Mouse (Mus musculus) heart, embryonic 10.5 days (tissue): ENCODE measurements at regions not wholly inside any gene's neighbourhood (a gene's known extent, or its start where the extent isn't known, plus 50 kb on each side); places are given as distances from the start of the nearest gene placed in this dataset.

ENCODE experiments used
- DNase-seq: peaks from one replicate; pipeline ENCODE4 v3.0.0-alpha.2; 2017; ENCODE audit warnings: low spot score
- H3K27ac ChIP-seq: fragments of 300-500 bp; sonication (generic); 2 replicates; pipeline ENCODE4 v1.5.1; 2016; ENCODE audit warnings: mild to moderate bottlenecking
- H3K27me3 ChIP-seq: fragments of 300-500 bp; sonication (generic); 2 replicates; pipeline ENCODE4 v1.6.1; 2016; ENCODE audit warnings: mild to moderate bottlenecking; ENCODE audit not compliant: poor library complexity, insufficient read depth, severe bottlenecking
- H3K36me3 ChIP-seq: fragments of 300-500 bp; sonication (generic); 2 replicates; pipeline ENCODE4 v1.6.1; 2016; ENCODE audit warnings: mild to moderate bottlenecking, moderate library complexity
- H3K4me1 ChIP-seq: fragments of 300-500 bp; sonication (generic); 2 replicates; pipeline ENCODE4 v1.6.1; 2016; ENCODE audit warnings: mild to moderate bottlenecking
- H3K4me3 ChIP-seq: fragments of 300-500 bp; sonication (generic); 2 replicates; pipeline ENCODE4 v1.5.1; 2016; ENCODE audit warnings: mild to moderate bottlenecking, moderate library complexity
- H3K9me3 ChIP-seq: fragments of 300-500 bp; sonication (generic); 2 replicates; pipeline ENCODE4 v1.6.1; 2016; ENCODE audit warnings: mild to moderate bottlenecking, moderate library complexity
- WGBS: fragments of 180-500 bp; shearing (Covaris S2); methylation state at CpG from one replicate; pipeline ENCODE4 v1.1.7; 2016; 5-methylcytosine and 5-hydroxymethylcytosine counted together

DNA sequence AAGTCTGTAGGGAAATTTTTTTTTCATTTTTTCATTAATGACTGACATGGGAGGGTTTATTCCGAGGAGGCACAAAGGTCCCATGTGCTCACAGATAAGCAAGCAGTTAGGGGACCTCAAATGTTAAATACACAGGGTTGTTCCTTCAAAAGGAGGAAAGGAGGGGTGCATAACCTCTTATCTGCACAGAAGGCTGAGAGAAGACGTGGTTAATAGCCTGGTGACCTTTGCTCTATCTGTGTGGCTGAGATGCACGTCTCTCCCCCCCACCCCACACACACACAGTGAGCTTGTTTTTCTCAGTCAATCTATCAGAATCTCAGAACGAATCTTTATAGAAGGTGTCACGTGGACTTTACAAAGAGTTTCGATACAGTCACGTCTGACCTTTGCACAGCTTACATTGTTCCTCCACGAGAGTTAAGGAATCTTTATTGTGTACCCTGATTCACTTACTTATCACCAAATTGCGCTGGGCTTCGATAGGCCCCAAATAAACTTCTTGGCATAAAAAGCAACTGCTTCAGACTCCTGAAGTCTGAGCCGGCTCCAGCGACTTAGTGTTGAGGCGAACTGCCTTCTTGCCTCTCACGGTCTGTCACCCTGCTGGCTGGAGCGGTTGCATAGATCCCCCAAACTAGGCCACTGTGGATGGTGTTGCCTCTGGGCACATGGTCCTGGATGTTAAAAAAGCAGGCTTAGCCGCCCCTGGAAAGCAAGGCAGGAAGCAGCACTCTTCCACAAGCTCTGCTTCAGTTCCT is 63.1 kb upstream of the Ppm1b start:
- 77% methylated on average over 16 of the region's 16 CpGs for WGBS
- H3K36me3 ChIP-seq, result no peaks in the 10 kb centered on the region
- H3K4me1 ChIP-seq, result no peaks in the 10 kb centered on the region
- no peak overlapping the region for H3K27ac ChIP-seq
- H3K27me3 ChIP-seq, result no peaks in the 10 kb centered on the region
- no peaks in the 10 kb centered on the region for H3K9me3 ChIP-seq
- DNase-seq, result no peak
- no peak overlapping the region for H3K4me3 ChIP-seq

- WGBS, result 84% methylated on average over 3 of the region's 3 CpGs
- no peak overlapping the region for H3K4me3 ChIP-seq
- H3K27ac ChIP-seq, result no peak overlapping the region
- no peaks in the 10 kb centered on the region for H3K9me3 ChIP-seq
- DNase-seq, result no peak
- no peaks in the 10 kb centered on the region for H3K4me1 ChIP-seq
- H3K36me3 ChIP-seq, result no peaks in the 10 kb centered on the region
- H3K27me3 ChIP-seq, result no peaks in the 10 kb centered on the region
Measured at GRCm38 (mm10) chr17:84895526-84895925, 61.0 kb upstream of the Ppm1b start.

DNA sequence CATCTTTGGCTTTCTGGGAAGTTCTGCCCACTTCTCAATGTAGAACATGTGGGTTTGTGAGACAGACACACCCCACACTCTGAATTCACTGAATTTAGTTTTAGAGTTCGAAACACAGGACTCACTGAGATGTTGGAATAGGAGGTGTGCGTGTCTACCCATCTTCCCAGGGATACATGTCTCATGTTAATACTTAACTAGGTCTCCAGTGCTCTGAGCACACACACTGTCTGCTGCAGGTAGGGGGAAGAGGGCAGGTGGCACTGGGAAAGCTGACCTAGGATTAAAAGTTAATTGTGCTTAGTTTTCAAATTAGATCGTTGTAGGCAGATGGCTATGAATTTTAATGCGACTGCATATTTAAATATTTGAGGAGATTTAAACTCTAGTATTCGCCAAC is 60.0 kb upstream of the Ppm1b start:
- no peaks in the 10 kb centered on the region for H3K36me3 ChIP-seq
- H3K9me3 ChIP-seq, result no peaks in the 10 kb centered on the region
- no peaks in the 10 kb centered on the region for H3K4me1 ChIP-seq
- H3K27ac ChIP-seq, result no peak overlapping the region
- WGBS, result 83% methylated on average over 5 of the region's 5 CpGs
- H3K4me3 ChIP-seq, result no peak overlapping the region
- DNase-seq, result no peak
- H3K27me3 ChIP-seq, result no peaks in the 10 kb centered on the region

- Histone ChIP-seq H3K36me3 (no peaks in the 10 kb centered on the region), H3K4me3 (no peak overlapping the region), H3K4me1 (no peaks in the 10 kb centered on the region), H3K27me3 (no peaks in the 10 kb centered on the region), H3K9me3 (no peaks in the 10 kb centered on the region), H3K27ac (no peak overlapping the region)
- no peak for DNase-seq
- 90% methylated on average over 4 of the region's 4 CpGs for WGBS
Measured at GRCm38 (mm10) chr17:84898407-84898806, 58.1 kb upstream of the Ppm1b start.

DNA sequence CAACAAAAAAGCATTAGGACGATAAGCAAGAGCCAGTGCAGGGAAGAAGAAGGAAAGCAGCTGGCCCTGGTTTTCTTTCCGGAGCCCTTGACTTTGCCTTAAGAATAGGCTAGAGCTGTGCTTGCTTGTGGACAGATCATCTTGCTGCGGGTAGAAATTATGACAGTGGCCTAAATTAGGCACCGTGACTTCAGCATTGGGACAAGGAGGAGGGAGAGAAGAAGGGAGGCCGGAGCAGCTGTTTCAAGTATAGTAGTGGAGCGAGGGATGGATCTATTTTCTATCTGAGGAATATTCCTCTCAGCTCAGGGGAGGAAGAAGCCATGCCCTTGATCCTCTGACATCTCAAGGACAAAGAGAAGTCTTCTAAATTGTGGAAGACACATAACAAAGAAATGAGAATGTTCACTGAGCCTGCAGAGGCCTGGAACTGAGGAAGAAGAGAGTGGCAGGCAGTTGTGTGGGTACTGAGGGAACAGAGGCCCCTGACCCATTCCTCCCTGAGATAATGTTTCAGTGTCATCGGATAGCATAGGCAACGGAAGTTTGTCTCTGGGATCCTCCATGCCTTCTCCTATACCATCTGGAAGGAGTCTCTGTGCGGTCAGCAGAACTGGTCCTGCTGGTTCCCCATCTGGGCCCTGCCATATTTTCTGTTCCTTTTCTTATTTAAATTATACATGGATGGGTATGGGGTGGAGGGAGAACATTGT is 52.8 kb upstream of the Ppm1b start:
- Histone ChIP-seq H3K9me3 (no peaks in the 10 kb centered on the region), H3K27me3 (no peaks in the 10 kb centered on the region), H3K27ac (no peak overlapping the region), H3K4me1 (no peaks in the 10 kb centered on the region), H3K4me3 (no peak overlapping the region), H3K36me3 (no peaks in the 10 kb centered on the region)
- DNase-seq, result no peak
- WGBS, result 75% methylated on average over 9 of the region's 9 CpGs
